19 mouse cellular contexts compared by ENCODE assay signal in genomic region chr11:67141031-67141430, GRCm38 (mm10). TPM values are rescaled to one million over a fixed set of nuclear protein-coding genes. Genes with fewer than 3 reads are reported as not detected.
"Had no signal": no experiment of that assay in that cellular context is flagged by ENCODE, and none has a peak within 500 bp of the region (broad histone marks: within the 10 kb centered on the region; RNA-seq: fewer than 3 reads in every experiment).

No protein-coding gene starts in this region.

- DNase-seq: lung, adult 18-20 months; lung, embryonic 14.5 days; lung, postnatal 10 days; lung, postnatal 4 days; midbrain, embryonic 14.5 days; retina, postnatal 1 day; right cerebral cortex, adult 18-20 months; right cerebral cortex, postnatal 25 days; right cerebral cortex, postnatal 4 days; thymus, adult 18-20 months; thymus, postnatal 14 days; thymus, postnatal 36 days had no signal

- H3K27ac ChIP-seq: midbrain, embryonic 10.5 days; midbrain, embryonic 12.5 days; neural tube, embryonic 13.5 days; neural tube, embryonic 15.5 days had no signal

- H3K4me3 ChIP-seq: midbrain, embryonic 10.5 days; midbrain, embryonic 12.5 days; myocyte; neural tube, embryonic 13.5 days; neural tube, embryonic 15.5 days had no signal

RNA-seq across cellular contexts. Expression of gene Myh2, which starts 29.8 kb away (rescaled TPM):
- total RNA-seq: megakaryocyte, adult 5-6 weeks; megakaryocyte-erythroid progenitor cell, adult 5-6 weeks had no signal

RNA-seq across cellular contexts. Expression of gene Myh1, which starts 58.8 kb away (rescaled TPM):
- total RNA-seq: megakaryocyte, adult 5-6 weeks; megakaryocyte-erythroid progenitor cell, adult 5-6 weeks had no signal
